Mouse (Mus musculus) embryonic facial prominence, embryonic 14.5 days (tissue): ENCODE results near the gene Dhx15. TPM values are rescaled to one million over a fixed set of nuclear protein-coding genes. Genes with fewer than 3 reads are reported as not detected.

Experiments
- ATAC-seq: fragments of 200-750 bp; cut with Nextera tagmentation; 2 replicates; pipeline ENCODE4 v1.8.0; 2017; ENCODE audit warnings: low read depth, moderate number of reproducible peaks, moderate TSS enrichment
- DNase-seq: peaks from one replicate; pipeline ENCODE4 v3.0.0-alpha.2; 2015; ENCODE audit warnings: low spot score
- H3K27ac ChIP-seq: fragments of 300-500 bp; sonication (generic); replicated peaks from 2 replicates; pipeline ENCODE4 v1.5.1; 2014; ENCODE audit warnings: low read depth, mild to moderate bottlenecking, low read length, moderate library complexity
- H3K27me3 ChIP-seq: fragments of 300-500 bp; sonication (generic); replicated peaks from 2 replicates; pipeline ENCODE4 v1.6.1; 2014; ENCODE audit warnings: low read length; ENCODE audit not compliant: control insufficient read depth, insufficient read depth
- H3K36me3 ChIP-seq: fragments of 300-500 bp; sonication (generic); 2 replicates; pipeline ENCODE4 v1.6.1; 2014; ENCODE audit warnings: low read length, mixed read lengths; ENCODE audit not compliant: control insufficient read depth, insufficient read depth
- H3K4me1 ChIP-seq: fragments of 300-500 bp; sonication (generic); 2 replicates; pipeline ENCODE4 v1.6.1; 2014; ENCODE audit warnings: antibody characterized with exemption, low read length; ENCODE audit not compliant: control insufficient read depth, insufficient read depth
- H3K4me2 ChIP-seq: fragments of 300-500 bp; sonication (generic); 2 replicates; pipeline ENCODE4 v1.6.1; 2014; ENCODE audit warnings: low read depth, mild to moderate bottlenecking, low read length, moderate library complexity, mixed read lengths
- H3K4me3 ChIP-seq: fragments of 300-500 bp; sonication (generic); 2 replicates; pipeline ENCODE4 v1.5.1; 2014; ENCODE audit warnings: low read depth, mild to moderate bottlenecking, low read length
- H3K9ac ChIP-seq: fragments of 300-500 bp; sonication (generic); 2 replicates; pipeline ENCODE4 v1.6.1; 2014; ENCODE audit warnings: low read depth, mild to moderate bottlenecking, low read length, moderate library complexity, mixed read lengths
- H3K9me3 ChIP-seq: fragments of 300-500 bp; sonication (generic); 2 replicates; pipeline ENCODE4 v1.6.1; 2016; ENCODE audit warnings: low read length; ENCODE audit not compliant: control insufficient read depth
- WGBS: fragments of 180-500 bp; shearing (Covaris S2); extraction: QIAGEN DNeasy Blood & Tissue Kit; methylation state at CpG from one replicate; pipeline ENCODE4 v1.1.7; 2014; 5-methylcytosine and 5-hydroxymethylcytosine counted together
- polyA plus RNA-seq: library from polyadenylated mRNA; unstranded; fragments of >200 nt; fragmentation: Nextera tagmentation; extraction: Ambion mirVana; gene quantifications from 2 replicates; pipeline ENCODE4 v1.2.1, GENCODE M21; 2014

The Dhx15 gene
- polyA plus RNA-seq, 1 experiment from 2014 or later: 76.3 TPM

DNA sequence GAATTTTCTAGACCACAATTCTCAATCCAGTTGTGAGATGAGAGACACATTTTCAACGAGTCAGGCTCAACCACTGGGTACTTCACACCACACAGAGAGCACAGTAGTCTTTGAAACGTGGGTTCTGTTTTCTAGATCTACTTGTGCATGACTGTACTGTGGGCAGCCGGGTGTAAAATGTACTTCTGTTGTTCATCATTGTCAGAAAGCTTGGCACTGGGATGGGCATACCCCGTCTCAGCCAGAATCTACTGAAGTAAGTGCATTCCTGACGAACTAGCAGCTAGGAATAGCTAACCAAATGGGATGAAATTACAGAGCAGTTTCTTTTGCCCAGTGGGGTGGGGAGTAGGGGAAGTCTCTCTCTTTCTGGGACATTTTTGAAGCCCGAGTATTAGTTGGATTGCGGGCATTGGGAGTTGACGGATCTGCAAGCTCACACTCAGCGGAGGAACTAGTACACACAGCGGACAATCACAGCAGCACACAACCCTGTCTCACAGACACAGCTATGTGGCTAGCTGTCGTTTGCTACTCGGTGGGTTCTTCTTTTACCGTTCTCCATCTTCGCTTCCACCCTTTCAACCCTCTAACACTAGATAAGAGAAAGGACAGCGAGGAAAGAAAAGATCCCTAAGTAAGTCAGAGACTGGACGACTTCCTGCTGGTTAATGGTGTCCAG is 54.7 kb downstream of the Dhx15 start:
- no peaks in the 10 kb centered on the region for H3K4me1 ChIP-seq
- DNase-seq (peak; percentile 39), ATAC-seq (peak; percentile 16; the same call in 1 of the 2 replicates)
- H3K36me3 ChIP-seq: peaks cover 4% of the 10 kb centered on the region; the same call in 1 of the 2 replicates
- H3K27ac ChIP-seq: no peak overlapping the region
- no peaks in the 10 kb centered on the region for H3K9me3 ChIP-seq
- WGBS: 77% methylated on average over 16 of the region's 16 CpGs
- H3K4me2 ChIP-seq: no peak overlapping the region
- H3K4me3 ChIP-seq: no peak overlapping the region
- no peaks in the 10 kb centered on the region for H3K27me3 ChIP-seq
- no peak overlapping the region for H3K9ac ChIP-seq

DNA sequence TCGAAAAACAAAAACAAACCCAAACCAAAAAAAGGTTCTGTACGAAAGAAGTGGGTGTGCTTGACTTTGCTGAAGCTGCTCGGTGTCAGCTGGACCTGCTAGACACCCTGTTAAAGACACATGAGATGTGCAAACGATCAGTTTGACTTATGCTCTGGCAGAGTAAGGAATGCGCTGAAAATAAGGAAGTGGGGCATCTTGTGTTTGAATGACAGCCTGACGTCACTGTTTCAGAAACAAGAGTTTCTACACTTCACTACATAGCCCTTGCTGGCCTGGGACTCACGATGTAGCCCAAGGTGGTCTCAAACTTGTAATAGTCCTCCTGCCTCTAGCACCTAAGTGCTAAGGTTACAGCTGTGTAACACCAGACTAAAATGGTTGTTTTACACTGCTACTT is 57.5 kb downstream of the Dhx15 start:
- no peak for ATAC-seq

GRCm38 (mm10) chr5:52132092-52132491 is 58.2 kb downstream of the Dhx15 start:
- no peaks in the 10 kb centered on the region for H3K9me3 ChIP-seq
- H3K9ac ChIP-seq: no peak overlapping the region
- no peaks in the 10 kb centered on the region for H3K27me3 ChIP-seq
- H3K27ac ChIP-seq: no peak overlapping the region
- no peak overlapping the region for H3K4me2 ChIP-seq
- no peaks in the 10 kb centered on the region for H3K4me1 ChIP-seq
- WGBS: 18% methylated on average over 9 of the region's 9 CpGs
- ATAC-seq (no peak), DNase-seq (no peak)
- no peak overlapping the region for H3K4me3 ChIP-seq
- peaks cover 4% of the 10 kb centered on the region; the same call in 1 of the 2 replicates for H3K36me3 ChIP-seq

More for the DNA sequence above, 57.5 kb downstream of the Dhx15 start:
- H3K9me3 ChIP-seq: no peaks in the 10 kb centered on the region
- WGBS: 90% methylated on average over 7 of the region's 7 CpGs
- no peak overlapping the region for H3K9ac ChIP-seq
- peaks cover 4% of the 10 kb centered on the region; the same call in 1 of the 2 replicates for H3K36me3 ChIP-seq
- H3K4me1 ChIP-seq: no peaks in the 10 kb centered on the region
- H3K4me2 ChIP-seq: no peak overlapping the region
- no peak overlapping the region for H3K4me3 ChIP-seq
- no peaks in the 10 kb centered on the region for H3K27me3 ChIP-seq
- no peak for DNase-seq
- H3K27ac ChIP-seq: no peak overlapping the region

DNA sequence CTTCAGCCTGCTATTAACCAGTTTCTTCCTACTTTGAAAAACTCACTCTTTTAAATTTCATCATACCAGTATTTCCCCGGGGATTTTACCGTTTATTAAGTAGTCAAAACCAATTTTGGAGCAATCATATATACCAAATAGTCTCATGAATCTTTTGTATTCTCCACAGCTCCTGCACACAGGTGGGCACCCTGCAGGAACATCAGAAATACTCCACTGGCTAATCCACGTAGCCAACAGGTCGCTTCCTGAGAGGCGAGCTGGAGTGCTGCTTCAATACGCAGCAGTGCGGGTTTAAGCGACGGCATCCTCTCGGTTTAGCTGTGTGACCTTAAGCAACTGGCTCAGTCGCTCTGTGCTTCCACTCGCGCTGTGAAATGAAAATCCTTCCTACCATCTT is 58.9 kb downstream of the Dhx15 start:
- H3K9ac ChIP-seq: no peak overlapping the region
- WGBS: 90% methylated on average over 13 of the region's 13 CpGs
- no peaks in the 10 kb centered on the region for H3K4me1 ChIP-seq
- H3K4me2 ChIP-seq: no peak overlapping the region
- no peaks in the 10 kb centered on the region for H3K9me3 ChIP-seq
- peaks cover 4% of the 10 kb centered on the region; the same call in 1 of the 2 replicates for H3K36me3 ChIP-seq
- H3K4me3 ChIP-seq: no peak overlapping the region
- H3K27ac ChIP-seq: no peak overlapping the region
- DNase-seq: no peak
- no peaks in the 10 kb centered on the region for H3K27me3 ChIP-seq
- ATAC-seq: no peak

- H3K36me3 ChIP-seq: peaks cover 4% of the 10 kb centered on the region; the same call in 1 of the 2 replicates
- H3K4me1 ChIP-seq: no peaks in the 10 kb centered on the region
- H3K9me3 ChIP-seq: no peaks in the 10 kb centered on the region
- no peak overlapping the region for H3K4me2 ChIP-seq
- H3K4me3 ChIP-seq: no peak overlapping the region
- no peak overlapping the region for H3K9ac ChIP-seq
- 73% methylated on average over 1 of the region's 1 CpGs for WGBS
- DNase-seq (no peak), ATAC-seq (no peak)
- H3K27me3 ChIP-seq: no peaks in the 10 kb centered on the region
- H3K27ac ChIP-seq: no peak overlapping the region
These were observed 59.8 kb downstream of the Dhx15 start for GRCm38 (mm10) chr5:52130496-52130895.

- Histone ChIP-seq H3K27me3 (no peaks in the 10 kb centered on the region), H3K27ac (no peak overlapping the region), H3K36me3 (no peaks in the 10 kb centered on the region), H3K9ac (no peak overlapping the region), H3K9me3 (no peaks in the 10 kb centered on the region), H3K4me2 (no peak overlapping the region), H3K4me1 (no peaks in the 10 kb centered on the region), H3K4me3 (no peak overlapping the region)
- no peak for DNase-seq
- 59% methylated on average over 7 of the region's 7 CpGs for WGBS
- no peak for ATAC-seq
These were observed 64.1 kb downstream of the Dhx15 start for GRCm38 (mm10) chr5:52126263-52126662.

DNA sequence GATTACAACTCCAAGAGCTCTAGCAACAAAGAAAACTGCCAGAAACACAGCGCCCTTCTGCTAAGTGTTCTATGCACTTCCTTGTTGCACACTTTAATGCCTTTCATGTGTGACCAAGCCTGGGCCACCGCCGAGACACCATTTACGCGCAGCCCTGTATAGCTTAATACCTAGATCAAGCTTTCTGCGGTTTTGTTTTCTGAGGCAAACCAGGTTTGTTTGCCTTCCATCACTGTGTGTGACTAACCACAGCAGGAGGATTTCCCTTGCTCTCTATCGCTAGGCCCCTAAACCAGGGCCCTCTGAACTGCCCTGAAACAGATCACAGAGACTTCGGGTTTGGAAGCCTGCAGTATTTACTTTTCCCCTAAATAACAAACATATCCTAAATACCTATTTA is 64.5 kb downstream of the Dhx15 start:
- H3K4me2 ChIP-seq: no peak overlapping the region
- H3K27ac ChIP-seq: no peak overlapping the region
- no peaks in the 10 kb centered on the region for H3K27me3 ChIP-seq
- H3K9me3 ChIP-seq: no peaks in the 10 kb centered on the region
- DNase-seq (peak; percentile 61), ATAC-seq (peak; percentile 81)
- no peak overlapping the region for H3K9ac ChIP-seq
- no peaks in the 10 kb centered on the region for H3K4me1 ChIP-seq
- WGBS: 38% methylated on average over 8 of the region's 8 CpGs
- no peak overlapping the region for H3K4me3 ChIP-seq
- no peaks in the 10 kb centered on the region for H3K36me3 ChIP-seq

DNA sequence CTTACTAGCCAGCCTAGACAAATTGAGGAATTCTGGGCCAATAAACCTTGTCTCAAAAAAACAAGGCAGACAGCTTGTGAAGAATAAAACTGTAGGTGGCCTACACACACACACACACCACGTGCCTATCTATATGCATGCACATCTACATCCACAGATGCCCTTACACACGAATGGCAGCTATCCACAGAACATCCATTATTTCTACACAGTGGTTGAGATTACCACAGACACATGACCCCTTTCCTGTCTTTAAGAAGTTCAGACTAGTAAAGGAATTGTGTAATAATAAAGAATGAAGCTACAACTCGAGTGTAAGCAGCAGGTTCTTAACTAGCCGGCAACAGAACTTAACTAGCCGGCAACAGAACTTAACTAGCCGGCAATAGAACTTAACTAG is 68.2 kb downstream of the Dhx15 start:
- H3K9ac ChIP-seq: no peak overlapping the region
- WGBS: 89% methylated on average over 6 of the region's 6 CpGs

GRCm38 (mm10) chr5:52119822-52120221 is 70.5 kb downstream of the Dhx15 start:
- DNase-seq (no peak), ATAC-seq (no peak)
- Histone ChIP-seq H3K4me2 (no peak overlapping the region), H3K9ac (no peak overlapping the region), H3K4me1 (peaks cover 3% of the 10 kb centered on the region; the same call in 1 of the 2 replicates), H3K36me3 (no peaks in the 10 kb centered on the region), H3K27ac (no peak overlapping the region), H3K9me3 (no peaks in the 10 kb centered on the region), H3K4me3 (no peak overlapping the region), H3K27me3 (peaks cover 22% of the 10 kb centered on the region)
- WGBS: 55% methylated on average over 2 of the region's 2 CpGs

More for the DNA sequence above, 68.2 kb downstream of the Dhx15 start:
- no peak for ATAC-seq
- Histone ChIP-seq H3K27me3 (peaks cover under 1% of the 10 kb centered on the region; the same call in 1 of the 2 replicates), H3K4me3 (no peak overlapping the region), H3K36me3 (no peaks in the 10 kb centered on the region), H3K4me2 (no peak overlapping the region), H3K27ac (no peak overlapping the region), H3K4me1 (no peaks in the 10 kb centered on the region), H3K9me3 (no peaks in the 10 kb centered on the region)
- no peak for DNase-seq
